Mouse (Mus musculus): ENCODE measurements at regions not wholly inside any gene's neighbourhood (a gene's known extent, or its start where the extent isn't known, plus 50 kb on each side); places are given as distances from the start of the nearest gene placed in this dataset.

GRCm38 (mm10) chr2:117996130-117997083, 115.3 kb upstream of the Thbs1 start:
- no peak for ATAC-seq (replicated peaks; ENCODE audit: low FRiP score, poor library complexity, severe bottlenecking)

- ATAC-seq (replicated peaks; ENCODE audit: low FRiP score, poor library complexity, severe bottlenecking), result no peak
These were observed 112.0 kb upstream of the Thbs1 start for GRCm38 (mm10) chr2:117999641-118000040.

- ATAC-seq (replicated peaks; ENCODE audit: low FRiP score, poor library complexity, severe bottlenecking), result no peak
These were observed 107.5 kb upstream of the Thbs1 start for GRCm38 (mm10) chr2:118004191-118004590.

- no peak for ATAC-seq (replicated peaks; ENCODE audit: low FRiP score, poor library complexity, severe bottlenecking)
These were observed 103.9 kb upstream of the Thbs1 start for GRCm38 (mm10) chr2:118007539-118008427.

- 0 out of 2 replicates have a peak, but pooled peaks have one; percentile 54 for ATAC-seq (replicated peaks; ENCODE audit: low FRiP score, poor library complexity, severe bottlenecking)
These were observed 100.0 kb upstream of the Thbs1 start for GRCm38 (mm10) chr2:118011679-118012078.

GRCm38 (mm10) chr2:118012211-118012610, 99.5 kb upstream of the Thbs1 start:
- ATAC-seq (replicated peaks; ENCODE audit: low FRiP score, poor library complexity, severe bottlenecking), result no peak

GRCm38 (mm10) chr2:118013156-118013555, 98.5 kb upstream of the Thbs1 start:
- no peak for ATAC-seq (replicated peaks; ENCODE audit: low FRiP score, poor library complexity, severe bottlenecking)

- ATAC-seq (replicated peaks; ENCODE audit: low FRiP score, poor library complexity, severe bottlenecking), result no peak
These were observed 96.5 kb upstream of the Thbs1 start for GRCm38 (mm10) chr2:118015182-118015581.

- ATAC-seq (replicated peaks; ENCODE audit: low FRiP score, poor library complexity, severe bottlenecking), result no peak
These were observed 85.6 kb upstream of the Thbs1 start for GRCm38 (mm10) chr2:118025829-118026735.

GRCm38 (mm10) chr2:118028881-118029280, 82.8 kb upstream of the Thbs1 start:
- no peak for ATAC-seq (replicated peaks; ENCODE audit: low FRiP score, poor library complexity, severe bottlenecking)

GRCm38 (mm10) chr2:118029470-118030108, 82.1 kb upstream of the Thbs1 start:
- no peak for ATAC-seq (replicated peaks; ENCODE audit: low FRiP score, poor library complexity, severe bottlenecking)

GRCm38 (mm10) chr2:118031662-118032061, 80.0 kb upstream of the Thbs1 start:
- ATAC-seq (replicated peaks; ENCODE audit: low FRiP score, poor library complexity, severe bottlenecking), result no peak

GRCm38 (mm10) chr2:118033377-118033776, 78.3 kb upstream of the Thbs1 start:
- ATAC-seq (replicated peaks; ENCODE audit: low FRiP score, poor library complexity, severe bottlenecking), result no peak

GRCm38 (mm10) chr2:118034026-118034425, 77.7 kb upstream of the Thbs1 start:
- ATAC-seq (replicated peaks; ENCODE audit: low FRiP score, poor library complexity, severe bottlenecking), result no peak

GRCm38 (mm10) chr2:118035333-118035732, 76.3 kb upstream of the Thbs1 start:
- ATAC-seq (replicated peaks; ENCODE audit: low FRiP score, poor library complexity, severe bottlenecking), result no peak

GRCm38 (mm10) chr2:118038859-118039818, 72.5 kb upstream of the Thbs1 start:
- ATAC-seq (replicated peaks; ENCODE audit: low FRiP score, poor library complexity, severe bottlenecking), result no peak

GRCm38 (mm10) chr2:118039819-118040206, 71.9 kb upstream of the Thbs1 start:
- ATAC-seq (replicated peaks; ENCODE audit: low FRiP score, poor library complexity, severe bottlenecking), result no peak

All from erythroid progenitor cell, adult 5-6 weeks (primary cell).